Mouse (Mus musculus): ENCODE measurements at regions not wholly inside any gene's neighbourhood (a gene's known extent, or its start where the extent isn't known, plus 50 kb on each side); places are given as distances from the start of the nearest gene placed in this dataset.

GRCm38 (mm10) chr13:35316772-35317171, 289.9 kb upstream of the Eci2 start:
- TF ChIP-seq CTCF (IDR thresholded peaks at IDR 0.05; ENCODE audit: low read depth) (no peak), EP300 (IDR thresholded peaks at IDR 0.05; ENCODE audit: low read depth) (no peak)

All from heart, postnatal 0 days (tissue).